Mouse (Mus musculus) induced T-regulatory cell, adult 2 months (primary cell): ENCODE results near the gene Cd300ld4.
"Not testable (repeated sequence)": the region's sequence is repeated elsewhere in the genome, so short reads cannot be mapped to it uniquely, and the experiment has no call there.

Source experiments
- DNase-seq: peaks from one replicate; pipeline ENCODE4 v3.0.0-alpha.2; 2012; ENCODE audit warnings: low read depth

Cd300ld4 gene

DNA sequence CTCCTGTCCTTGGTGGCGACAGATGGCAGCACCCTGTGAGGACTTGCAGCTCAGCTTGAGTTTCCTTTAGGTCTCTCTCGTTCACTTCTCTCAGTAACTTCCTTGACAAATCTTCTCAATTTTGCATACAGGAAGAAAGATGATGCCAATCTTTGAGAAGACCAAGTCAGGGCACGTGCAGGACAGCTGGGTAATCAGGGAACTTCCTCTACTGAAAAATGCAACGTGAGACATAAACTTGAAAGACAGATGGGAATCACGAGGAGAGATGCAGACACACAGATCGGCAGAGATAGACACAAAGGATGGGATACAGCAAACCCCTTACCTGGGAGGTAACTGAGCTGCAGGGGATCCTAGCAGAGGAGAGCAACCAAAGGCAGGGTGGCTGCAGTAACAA, at the start of gene Cd300ld4:
Cd300ld4 (minus strand) TSS at position 101 of the 400 bp plus-strand sequence.
- not testable (repeated sequence) for DNase-seq

GRCm38 (mm10) chr11:115075859-115076258, 49.0 kb upstream of the Cd300ld4 start:
- DNase-seq, result no peak

GRCm38 (mm10) chr11:115075407-115075806, 48.6 kb upstream of the Cd300ld4 start:
- DNase-seq, result no peak

- DNase-seq, result no peak
These were observed 46.2 kb upstream of the Cd300ld4 start for GRCm38 (mm10) chr11:115073002-115073401.

DNA sequence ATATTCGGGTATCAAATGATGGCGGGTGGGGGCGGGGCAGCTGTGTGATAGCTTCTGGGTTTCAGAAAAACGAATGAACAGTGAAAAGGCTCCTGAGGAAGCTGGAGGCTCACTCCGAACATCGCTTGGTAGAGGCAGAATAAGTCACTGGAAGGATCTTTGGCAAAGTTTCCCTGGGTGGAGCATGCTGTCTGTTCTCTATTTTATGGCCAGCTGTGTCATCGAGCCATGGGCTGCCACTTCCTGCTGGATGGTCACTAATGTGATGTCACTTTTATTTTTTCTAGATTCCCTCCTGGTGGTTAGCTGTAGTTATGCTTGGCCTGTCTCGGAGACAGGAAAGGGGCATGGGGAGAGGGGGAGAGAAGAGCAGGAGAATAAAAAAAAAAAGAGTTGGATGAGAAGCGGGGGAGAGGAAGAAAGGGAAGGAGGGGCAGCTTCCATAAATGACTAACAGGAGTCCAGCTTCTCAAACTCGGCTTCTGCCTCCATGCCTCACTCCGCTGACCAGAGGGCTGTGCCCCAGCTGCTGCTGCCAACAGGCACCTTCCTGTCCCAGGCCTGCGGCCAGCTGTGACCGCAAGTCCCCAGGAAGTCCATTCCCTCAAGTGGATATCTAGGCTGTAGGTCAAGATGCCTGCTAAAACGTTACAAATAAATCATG, 45.0 kb upstream of the Cd300ld4 start:
- no peak for DNase-seq

DNA sequence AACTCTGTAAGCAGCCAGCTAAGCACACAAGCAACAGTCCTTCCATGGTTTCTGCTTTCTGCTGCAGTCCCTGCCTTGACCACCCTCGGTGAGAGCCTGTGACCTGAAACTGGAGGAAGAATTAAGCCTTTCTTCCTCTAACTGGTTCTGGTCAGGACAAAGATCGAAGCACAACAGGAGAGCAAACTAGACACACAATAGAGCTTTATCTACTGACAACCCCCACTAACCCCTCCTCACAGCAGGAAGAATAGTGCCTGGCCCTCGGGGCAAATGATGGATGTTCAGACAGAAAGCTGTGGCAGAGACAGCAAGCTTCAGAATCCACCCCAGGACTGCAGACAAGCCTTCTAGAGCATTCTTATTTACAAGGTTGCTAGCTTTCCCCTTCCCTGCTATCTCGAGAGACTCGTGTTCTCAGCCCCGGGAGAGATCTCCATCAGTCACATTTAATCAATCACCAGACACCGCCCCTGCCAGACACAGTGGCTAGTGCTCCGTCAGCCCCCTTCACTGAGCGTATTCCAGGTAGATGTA, 44.3 kb upstream of the Cd300ld4 start:
- no peak for DNase-seq

GRCm38 (mm10) chr11:115066768-115067167, 40.0 kb upstream of the Cd300ld4 start:
- DNase-seq, result no peak

GRCm38 (mm10) chr11:115062077-115062476, 35.3 kb upstream of the Cd300ld4 start, which contains the start of gene Cd300e:
TSS of gene Cd300e (minus strand) at chr11:115062177.
- DNase-seq, result no peak

GRCm38 (mm10) chr11:115059797-115060196, 33.0 kb upstream of the Cd300ld4 start:
- DNase-seq, result no peak

GRCm38 (mm10) chr11:115058701-115059100, 31.9 kb upstream of the Cd300ld4 start:
- DNase-seq, result no peak

DNA sequence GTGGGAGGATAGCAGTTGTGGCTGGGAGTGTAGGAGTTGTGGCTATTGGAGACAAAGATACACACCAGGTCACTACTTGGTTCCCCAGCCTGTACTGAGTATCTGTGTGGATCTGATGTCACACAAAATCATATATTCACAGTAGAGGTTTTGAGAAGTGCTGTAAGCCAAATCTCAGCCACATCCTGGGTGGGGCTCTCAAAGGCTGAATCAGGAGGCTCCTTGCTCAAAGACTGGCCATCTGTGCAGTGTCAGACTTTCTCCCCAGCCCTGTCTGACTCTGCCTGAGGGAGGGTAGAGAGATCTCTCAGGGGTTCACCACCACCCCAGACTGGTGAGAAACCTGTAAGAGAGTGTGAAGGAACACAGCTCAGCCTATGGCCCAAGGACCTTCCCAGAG, 27.7 kb upstream of the Cd300ld4 start:
- DNase-seq, result no peak

GRCm38 (mm10) chr11:115052991-115053390, 26.2 kb upstream of the Cd300ld4 start:
- no peak for DNase-seq

GRCm38 (mm10) chr11:115052206-115052605, 25.4 kb upstream of the Cd300ld4 start:
- DNase-seq, result peak; percentile 74

GRCm38 (mm10) chr11:115049282-115049895, 22.6 kb upstream of the Cd300ld4 start:
- DNase-seq, result peak; percentile 45

GRCm38 (mm10) chr11:115048259-115048658, 21.4 kb upstream of the Cd300ld4 start, which contains the start of gene Cd300ld3:
TSS of gene Cd300ld3 (minus strand) at chr11:115048409.
- no peak for DNase-seq

DNA sequence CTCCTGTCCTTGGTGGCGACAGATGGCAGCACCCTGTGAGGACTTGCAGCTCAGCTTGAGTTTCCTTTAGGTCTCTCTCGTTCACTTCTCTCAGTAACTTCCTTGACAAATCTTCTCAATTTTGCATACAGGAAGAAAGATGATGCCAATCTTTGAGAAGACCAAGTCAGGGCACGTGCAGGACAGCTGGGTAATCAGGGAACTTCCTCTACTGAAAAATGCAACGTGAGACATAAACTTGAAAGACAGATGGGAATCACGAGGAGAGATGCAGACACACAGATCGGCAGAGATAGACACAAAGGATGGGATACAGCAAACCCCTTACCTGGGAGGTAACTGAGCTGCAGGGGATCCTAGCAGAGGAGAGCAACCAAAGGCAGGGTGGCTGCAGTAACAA, 10.9 kb upstream of the Cd300ld4 start, which contains the start of gene Cd300ld5:
Cd300ld5 (minus strand) TSS at position 101 of the 400 bp plus-strand sequence.
- not testable (repeated sequence) for DNase-seq

DNA sequence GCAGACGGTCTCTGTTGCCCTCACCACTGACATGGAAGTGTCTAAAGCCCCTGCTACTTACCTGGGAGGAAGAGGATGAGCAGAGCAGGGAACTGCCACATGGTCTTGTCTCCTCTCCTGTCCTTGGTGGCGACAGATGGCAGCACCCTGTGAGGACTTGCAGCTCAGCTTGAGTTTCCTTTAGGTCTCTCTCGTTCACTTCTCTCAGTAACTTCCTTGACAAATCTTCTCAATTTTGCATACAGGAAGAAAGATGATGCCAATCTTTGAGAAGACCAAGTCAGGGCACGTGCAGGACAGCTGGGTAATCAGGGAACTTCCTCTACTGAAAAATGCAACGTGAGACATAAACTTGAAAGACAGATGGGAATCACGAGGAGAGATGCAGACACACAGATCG, 10.7 kb downstream of the Cd300ld4 start, which contains the start of gene Cd300ld2:
Cd300ld2 (minus strand) TSS at position 101 of the 400 bp plus-strand sequence.
- not testable (repeated sequence) for DNase-seq

GRCm38 (mm10) chr11:115004070-115004469, 22.7 kb downstream of the Cd300ld4 start:
- DNase-seq, result no peak

DNA sequence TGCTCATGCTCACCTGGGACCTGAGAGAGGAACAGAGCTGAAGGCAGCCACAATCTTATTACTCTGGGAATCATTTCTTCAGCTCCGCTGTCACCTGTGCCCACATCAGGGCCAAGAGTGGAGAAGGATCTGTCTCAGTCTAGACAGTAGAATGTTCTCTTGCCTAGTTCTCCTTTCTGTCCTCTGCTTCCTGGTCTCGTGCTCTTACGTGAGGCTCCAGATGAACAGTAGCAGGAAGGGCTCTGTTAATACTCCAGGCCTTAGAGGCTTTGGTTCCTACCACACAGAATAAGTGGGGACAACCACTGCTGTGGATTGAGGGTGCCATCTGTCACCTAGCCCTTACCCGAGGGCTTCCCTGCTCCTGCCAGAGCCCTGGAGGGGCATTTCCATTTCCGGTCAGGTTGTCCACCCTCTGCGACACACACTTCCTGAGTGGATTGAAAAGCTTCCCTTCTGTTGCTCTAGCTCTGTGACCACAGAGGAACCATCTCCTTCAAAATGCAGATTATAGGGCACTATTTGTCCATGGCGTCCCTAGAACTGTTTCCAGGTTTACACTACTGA, 25.3 kb downstream of the Cd300ld4 start, which contains the start of gene Cd300c2:
Cd300c2 (minus strand) TSS at position 407 of the 567 bp plus-strand sequence.
- no peak for DNase-seq

DNA sequence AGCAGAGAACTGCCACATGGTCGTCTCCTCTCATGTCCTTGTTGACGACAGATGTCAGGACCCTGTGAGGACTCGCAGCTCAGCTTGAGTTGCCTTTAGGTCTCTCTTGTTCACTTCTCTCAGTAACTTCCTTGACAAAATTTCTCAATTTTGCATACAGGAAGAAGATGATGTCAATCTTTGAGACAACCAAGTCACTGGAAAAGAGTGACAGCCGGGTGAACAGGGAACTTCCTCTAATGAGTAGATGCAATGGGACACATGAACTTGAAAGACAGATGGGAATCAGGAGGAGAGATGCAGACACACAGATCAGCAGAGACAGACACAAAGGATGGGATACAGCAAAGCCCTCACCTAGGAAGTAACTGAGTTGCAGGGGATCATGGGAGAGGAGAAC, 37.0 kb downstream of the Cd300ld4 start, which contains the start of gene Cd300ld:
Cd300ld (minus strand) TSS at position 130 of the 400 bp plus-strand sequence.
- DNase-seq, result no peak

DNA sequence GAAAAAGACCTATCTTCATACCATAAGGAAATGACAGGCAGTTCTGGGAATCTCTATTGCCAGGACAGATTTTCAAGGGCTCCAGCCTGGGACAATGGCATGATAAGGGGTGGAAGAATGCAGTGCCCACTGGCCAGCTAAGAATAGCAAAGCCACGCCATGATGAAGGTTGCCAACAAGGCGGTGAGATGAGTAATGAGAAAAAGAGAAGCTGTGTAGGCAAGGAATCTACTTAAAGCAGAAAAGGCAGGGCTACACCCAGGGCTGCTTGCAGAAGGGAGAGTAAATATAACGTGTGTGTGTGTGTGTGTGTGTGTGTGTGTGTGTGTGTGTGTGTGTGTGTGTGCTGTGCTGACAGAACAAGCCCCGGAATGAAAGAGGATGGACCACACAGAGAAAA, 44.9 kb downstream of the Cd300ld4 start:
- no peak for DNase-seq

DNA sequence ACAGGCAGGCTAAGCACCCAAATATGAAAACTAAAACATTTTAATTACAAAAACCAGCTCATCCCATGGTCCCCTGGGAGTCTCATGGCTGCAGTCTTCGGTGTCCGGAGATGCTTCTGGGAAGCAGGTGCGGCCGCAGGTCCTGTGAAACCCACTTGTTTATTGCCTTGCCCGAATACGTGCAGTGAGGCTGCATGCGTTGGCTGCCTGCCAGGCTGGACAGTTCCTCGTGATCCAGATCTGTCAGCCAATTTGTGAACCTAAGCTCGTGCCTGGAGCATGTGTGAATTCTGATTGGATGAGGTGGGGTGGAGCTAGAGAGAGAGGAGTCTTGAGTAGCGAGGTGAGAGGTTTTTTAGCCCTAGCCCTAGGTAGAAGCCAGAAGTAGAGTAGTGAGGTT, 54.1 kb downstream of the Cd300ld4 start:
- DNase-seq, result no peak
